Mouse (Mus musculus): ENCODE results near the gene March1. TPM values are rescaled to one million over a fixed set of nuclear protein-coding genes. Genes with fewer than 3 reads are reported as not detected.
"Not testable (repeated sequence)": the region's sequence is repeated elsewhere in the genome, so short reads cannot be mapped to it uniquely, and the experiment has no call there.

March1 gene
- total RNA-seq, 1 experiment from 2014 or later = 1.4 TPM

GRCm38 (mm10) chr8:66415234-66415633, 797.5 kb downstream of the March1 start:
- no peak for DNase-seq

GRCm38 (mm10) chr8:66417591-66417990, 799.9 kb downstream of the March1 start:
- DNase-seq = not testable (repeated sequence)

- no peak for DNase-seq
Measured at GRCm38 (mm10) chr8:66430639-66431038, 812.9 kb downstream of the March1 start.

- no peak for DNase-seq
Measured at GRCm38 (mm10) chr8:66433577-66433976, 815.9 kb downstream of the March1 start.

- no peak for DNase-seq
Measured at GRCm38 (mm10) chr8:66436804-66437203, 819.1 kb downstream of the March1 start.

- DNase-seq = no peak
Measured at GRCm38 (mm10) chr8:66437929-66438328, 820.2 kb downstream of the March1 start.

GRCm38 (mm10) chr8:66438468-66438867, 820.8 kb downstream of the March1 start:
- peak; percentile 34 for DNase-seq

- no peak for DNase-seq
Measured at GRCm38 (mm10) chr8:66441123-66441522, 823.4 kb downstream of the March1 start.

- DNase-seq = peak; percentile 44
Measured at GRCm38 (mm10) chr8:66442778-66443177, 825.1 kb downstream of the March1 start.

- DNase-seq = no peak
Measured at GRCm38 (mm10) chr8:66444141-66444540, 826.4 kb downstream of the March1 start.

- no peak for DNase-seq
Measured at GRCm38 (mm10) chr8:66445351-66445750, 827.7 kb downstream of the March1 start.

GRCm38 (mm10) chr8:66450691-66451090, 833.0 kb downstream of the March1 start:
- peak; percentile 32 for DNase-seq

GRCm38 (mm10) chr8:66457057-66457456, 839.4 kb downstream of the March1 start:
- no peak for DNase-seq

GRCm38 (mm10) chr8:66469821-66470220, 852.1 kb downstream of the March1 start:
- no peak for DNase-seq

- no peak for DNase-seq
Measured at GRCm38 (mm10) chr8:66476880-66477279, 859.2 kb downstream of the March1 start.

- DNase-seq = peak; percentile 90
Measured at GRCm38 (mm10) chr8:66486084-66486763, 868.5 kb downstream of the March1 start, which contains the start of gene Tma16. Gene Tma16 (minus strand): TSS chr8:66486530.

- DNase-seq = no peak
Measured at GRCm38 (mm10) chr8:66488556-66488955, 870.9 kb downstream of the March1 start.

- no peak for DNase-seq
Measured at GRCm38 (mm10) chr8:66490624-66491023, 872.9 kb downstream of the March1 start.

- no peak for DNase-seq
Measured at GRCm38 (mm10) chr8:66494496-66494895, 876.8 kb downstream of the March1 start.

- DNase-seq = peak; percentile 82
Measured at GRCm38 (mm10) chr8:66495726-66496125, 878.0 kb downstream of the March1 start.

- peak; percentile 47 for DNase-seq
Measured at GRCm38 (mm10) chr8:66496998-66497577, 879.4 kb downstream of the March1 start.

GRCm38 (mm10) chr8:66503381-66503780, 885.7 kb downstream of the March1 start:
- DNase-seq = no peak

- DNase-seq = no peak
Measured at GRCm38 (mm10) chr8:66511537-66511936, 893.8 kb downstream of the March1 start, which contains the start of gene Tktl2. Gene Tktl2 (plus strand): TSS chr8:66511756.

GRCm38 (mm10) chr8:66519149-66519548, 901.4 kb downstream of the March1 start:
- no peak for DNase-seq

Measured in adrenal gland, postnatal 14 days (tissue).